Mouse (Mus musculus): ENCODE measurements around the gene Afg3l1. TPM values are rescaled to one million over a fixed set of nuclear protein-coding genes. Genes with fewer than 3 reads are reported as not detected.
"Not testable (repeated sequence)": the region's sequence is repeated elsewhere in the genome, so short reads cannot be mapped to it uniquely, and the experiment has no call there.

The Afg3l1 gene
- 32.4 and 41.4 TPM in 2 replicates for polyA plus RNA-seq (2014; fragmentation: Nextera tagmentation; extraction: Ambion mirVana)

DNA sequence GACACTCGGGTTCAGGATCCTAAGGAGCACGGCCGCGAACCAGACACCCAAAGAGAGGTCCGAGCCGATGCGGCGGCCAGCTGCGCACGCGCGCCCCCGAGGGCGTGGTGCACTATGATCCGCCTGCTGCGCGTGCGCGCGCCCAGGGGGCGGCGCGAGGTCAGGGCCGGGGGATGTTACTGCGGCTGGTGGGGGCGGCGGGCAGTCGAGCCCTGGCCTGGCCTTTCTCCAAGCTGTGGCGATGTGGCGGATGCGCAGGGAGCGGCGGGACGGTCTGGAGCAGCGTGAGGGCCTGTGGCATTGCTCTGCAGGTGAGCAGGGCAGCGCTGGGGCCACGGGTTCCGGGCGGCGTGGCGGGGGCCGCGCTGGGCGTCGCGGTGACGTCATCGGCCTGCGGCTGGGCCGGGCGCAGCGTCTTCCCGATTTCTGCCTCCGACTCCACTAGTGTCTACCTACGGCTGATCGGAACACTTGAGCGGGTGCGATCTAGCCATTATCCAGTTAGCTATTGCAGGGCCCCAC, at the start of gene Afg3l1:
Gene Afg3l1, plus strand, starts transcription at position 167 of the 522 bp plus-strand sequence.
- Histone ChIP-seq H3K9ac (ENCODE audit: low read length) (peak within 1 kb of the TSS; percentile 92), H3K4me1 (ENCODE audit: control insufficient read depth, insufficient read depth, low read length) (peaks cover 7% of the 10 kb centered on the region), H3K27ac (ENCODE audit: low read depth, low read length) (peak within 1 kb of the TSS; percentile 92), H3K9me3 (ENCODE audit: control insufficient read depth, low read length) (no peaks in the 10 kb centered on the region), H3K4me2 (ENCODE audit: low read depth) (peak within 1 kb of the TSS; percentile 81), H3K36me3 (ENCODE audit: control insufficient read depth, insufficient read depth, low read length) (0 out of 2 replicates have a peak, but pooled peaks cover 2% of the 10 kb centered on the region), H3K4me3 (ENCODE audit: low read depth, low read length) (peak within 1 kb of the TSS; percentile 88), H3K27me3 (ENCODE audit: control insufficient read depth, insufficient read depth, low read length) (no peaks in the 10 kb centered on the region)
- under 1% methylated on average over 58 of the region's 58 CpGs for WGBS
- DNase-seq (ENCODE audit: low spot score): peak; percentile 97
- ATAC-seq (ENCODE audit: insufficient read depth, low FRiP score, low TSS enrichment): peak; percentile 85

DNA sequence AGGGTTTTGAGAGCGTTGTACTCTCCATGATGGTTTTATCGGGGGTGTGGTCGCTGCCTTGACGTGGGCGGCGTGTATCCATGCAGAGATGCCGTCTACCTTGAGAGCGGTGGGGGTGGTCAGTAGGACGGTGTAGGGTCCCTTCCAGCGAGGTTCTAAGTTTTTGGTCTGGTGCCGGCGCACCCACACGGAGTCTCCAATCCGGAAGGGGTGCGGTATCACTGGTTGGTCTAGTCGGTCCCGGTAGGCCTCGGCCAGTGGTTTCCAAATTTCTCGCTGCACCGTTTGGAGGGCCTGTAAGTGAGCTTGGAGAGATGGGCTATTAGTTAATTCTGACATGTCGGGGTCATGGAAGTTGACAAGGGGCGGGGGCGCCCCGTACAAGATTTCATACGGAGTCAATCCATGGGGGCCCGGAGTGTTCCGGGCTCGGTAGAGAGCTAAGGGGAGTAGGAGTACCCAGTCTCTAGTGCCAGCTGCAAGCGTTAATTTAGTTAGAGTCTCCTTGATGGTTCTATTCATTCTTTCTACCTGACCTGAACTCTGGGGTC, 49.3 kb upstream of the Afg3l1 start:
- Histone ChIP-seq H3K9ac (ENCODE audit: low read length) (no peak overlapping the region), H3K27me3 (ENCODE audit: control insufficient read depth, insufficient read depth, low read length) (no peaks in the 10 kb centered on the region), H3K27ac (ENCODE audit: low read depth, low read length) (no peak overlapping the region), H3K4me2 (ENCODE audit: low read depth) (no peak overlapping the region), H3K4me1 (ENCODE audit: control insufficient read depth, insufficient read depth, low read length) (no peaks in the 10 kb centered on the region), H3K4me3 (ENCODE audit: low read depth, low read length) (no peak overlapping the region), H3K9me3 (ENCODE audit: control insufficient read depth, low read length) (peaks cover 21% of the 10 kb centered on the region), H3K36me3 (ENCODE audit: control insufficient read depth, insufficient read depth, low read length) (no peaks in the 10 kb centered on the region)
- ATAC-seq (ENCODE audit: insufficient read depth, low FRiP score, low TSS enrichment) (no peak), DNase-seq (ENCODE audit: low spot score) (no peak)
- WGBS: 97% methylated on average over 29 of the region's 29 CpGs

DNA sequence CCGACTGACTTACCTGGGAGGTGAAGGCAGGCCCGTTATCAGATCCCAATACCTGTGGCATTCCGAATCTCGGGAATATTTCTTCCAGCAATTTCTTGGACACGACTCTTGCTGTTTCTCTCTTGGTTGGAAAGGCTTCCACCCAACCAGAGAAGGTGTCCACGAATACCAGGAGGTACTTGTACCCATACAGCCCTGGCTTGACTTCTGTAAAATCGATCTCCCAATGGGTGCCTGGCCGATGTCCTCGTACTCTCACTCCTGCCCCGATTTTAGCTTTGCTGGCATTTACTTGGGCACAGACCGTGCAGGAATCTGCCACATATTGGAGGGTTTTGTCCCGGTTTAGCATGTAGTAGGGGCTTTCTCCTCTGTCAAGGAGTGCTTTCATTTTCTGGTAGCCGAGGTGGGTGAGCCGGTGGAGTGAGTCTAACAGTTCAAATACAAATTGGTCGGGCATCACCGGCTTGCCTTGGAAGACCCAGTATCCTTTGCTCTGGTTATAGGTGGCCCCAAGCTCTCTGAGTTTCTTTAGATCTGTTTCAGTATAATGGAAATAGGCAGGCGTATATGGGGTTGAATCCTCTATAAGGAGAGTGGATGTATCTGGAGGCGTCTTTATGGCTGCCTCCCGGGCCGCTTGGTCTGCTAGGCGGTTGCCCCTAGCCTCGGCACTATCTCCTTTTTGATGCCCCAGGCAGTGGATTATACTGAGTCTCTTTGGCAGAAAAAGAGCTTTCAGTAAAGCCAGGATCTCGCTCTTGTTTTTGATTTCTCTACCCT, 48.6 kb upstream of the Afg3l1 start:
- 94% methylated on average over 23 of the region's 23 CpGs for WGBS
- H3K9me3 ChIP-seq (ENCODE audit: control insufficient read depth, low read length): peaks cover 21% of the 10 kb centered on the region
- no peak overlapping the region for H3K27ac ChIP-seq (ENCODE audit: low read depth, low read length)
- H3K4me2 ChIP-seq (ENCODE audit: low read depth): no peak overlapping the region
- DNase-seq (ENCODE audit: low spot score) (no peak), ATAC-seq (ENCODE audit: insufficient read depth, low FRiP score, low TSS enrichment) (no peak)
- no peaks in the 10 kb centered on the region for H3K36me3 ChIP-seq (ENCODE audit: control insufficient read depth, insufficient read depth, low read length)
- H3K27me3 ChIP-seq (ENCODE audit: control insufficient read depth, insufficient read depth, low read length): no peaks in the 10 kb centered on the region
- H3K9ac ChIP-seq (ENCODE audit: low read length): no peak overlapping the region
- no peaks in the 10 kb centered on the region for H3K4me1 ChIP-seq (ENCODE audit: control insufficient read depth, insufficient read depth, low read length)
- no peak overlapping the region for H3K4me3 ChIP-seq (ENCODE audit: low read depth, low read length)

DNA sequence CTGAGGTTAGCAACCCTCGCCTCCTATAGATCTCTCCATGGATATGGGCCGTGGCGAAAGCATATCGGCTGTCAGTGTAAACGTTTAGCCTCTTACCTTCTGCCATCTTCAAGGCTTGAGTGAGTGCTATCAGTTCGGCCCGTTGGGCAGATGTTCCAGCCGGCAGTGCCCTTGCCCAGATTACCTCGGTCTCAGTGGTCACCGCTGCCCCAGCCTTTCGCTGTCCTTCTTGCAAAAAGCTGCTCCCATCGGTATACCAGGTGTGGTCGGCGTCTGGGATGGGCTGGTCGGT, 48.0 kb upstream of the Afg3l1 start:
- H3K9me3 ChIP-seq (ENCODE audit: control insufficient read depth, low read length): peaks cover 23% of the 10 kb centered on the region
- not testable (repeated sequence) for H3K36me3 ChIP-seq (ENCODE audit: control insufficient read depth, insufficient read depth, low read length); H3K27me3 ChIP-seq (ENCODE audit: control insufficient read depth, insufficient read depth, low read length)

DNA sequence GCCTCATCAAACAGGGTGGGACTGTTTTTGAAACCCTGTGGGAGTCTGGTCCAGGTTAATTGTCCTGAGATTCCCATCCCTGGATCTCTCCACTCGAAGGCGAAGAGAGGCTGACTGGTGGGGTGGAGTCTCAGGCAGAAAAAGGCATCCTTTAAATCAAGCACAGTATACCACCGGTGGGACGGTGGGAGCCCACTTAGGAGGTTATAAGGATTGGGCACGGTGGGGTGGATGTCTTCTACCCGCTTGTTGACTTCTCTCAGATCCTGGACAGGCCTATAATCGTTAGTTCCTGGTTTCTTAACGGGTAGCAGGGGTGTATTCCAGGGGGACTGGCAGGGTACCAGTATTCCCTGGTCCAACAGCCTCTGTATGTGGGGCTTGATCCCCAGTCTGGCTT, 46.8 kb upstream of the Afg3l1 start:
- WGBS: 95% methylated on average over 6 of the region's 8 CpGs
- peaks cover 23% of the 10 kb centered on the region for H3K9me3 ChIP-seq (ENCODE audit: control insufficient read depth, low read length)
- not testable (repeated sequence) for H3K4me1 ChIP-seq (ENCODE audit: control insufficient read depth, insufficient read depth, low read length); H3K4me3 ChIP-seq (ENCODE audit: low read depth, low read length); H3K36me3 ChIP-seq (ENCODE audit: control insufficient read depth, insufficient read depth, low read length); ATAC-seq (ENCODE audit: insufficient read depth, low FRiP score, low TSS enrichment); H3K27ac ChIP-seq (ENCODE audit: low read depth, low read length); DNase-seq (ENCODE audit: low spot score); H3K9ac ChIP-seq (ENCODE audit: low read length); H3K4me2 ChIP-seq (ENCODE audit: low read depth); H3K27me3 ChIP-seq (ENCODE audit: control insufficient read depth, insufficient read depth, low read length)

More for the DNA sequence above, 48.0 kb upstream of the Afg3l1 start:
- not testable (repeated sequence) for H3K4me3 ChIP-seq (ENCODE audit: low read depth, low read length); H3K4me2 ChIP-seq (ENCODE audit: low read depth); H3K4me1 ChIP-seq (ENCODE audit: control insufficient read depth, insufficient read depth, low read length); H3K27ac ChIP-seq (ENCODE audit: low read depth, low read length); ATAC-seq (ENCODE audit: insufficient read depth, low FRiP score, low TSS enrichment); DNase-seq (ENCODE audit: low spot score); H3K9ac ChIP-seq (ENCODE audit: low read length)
- WGBS: 95% methylated on average over 14 of the region's 15 CpGs

DNA sequence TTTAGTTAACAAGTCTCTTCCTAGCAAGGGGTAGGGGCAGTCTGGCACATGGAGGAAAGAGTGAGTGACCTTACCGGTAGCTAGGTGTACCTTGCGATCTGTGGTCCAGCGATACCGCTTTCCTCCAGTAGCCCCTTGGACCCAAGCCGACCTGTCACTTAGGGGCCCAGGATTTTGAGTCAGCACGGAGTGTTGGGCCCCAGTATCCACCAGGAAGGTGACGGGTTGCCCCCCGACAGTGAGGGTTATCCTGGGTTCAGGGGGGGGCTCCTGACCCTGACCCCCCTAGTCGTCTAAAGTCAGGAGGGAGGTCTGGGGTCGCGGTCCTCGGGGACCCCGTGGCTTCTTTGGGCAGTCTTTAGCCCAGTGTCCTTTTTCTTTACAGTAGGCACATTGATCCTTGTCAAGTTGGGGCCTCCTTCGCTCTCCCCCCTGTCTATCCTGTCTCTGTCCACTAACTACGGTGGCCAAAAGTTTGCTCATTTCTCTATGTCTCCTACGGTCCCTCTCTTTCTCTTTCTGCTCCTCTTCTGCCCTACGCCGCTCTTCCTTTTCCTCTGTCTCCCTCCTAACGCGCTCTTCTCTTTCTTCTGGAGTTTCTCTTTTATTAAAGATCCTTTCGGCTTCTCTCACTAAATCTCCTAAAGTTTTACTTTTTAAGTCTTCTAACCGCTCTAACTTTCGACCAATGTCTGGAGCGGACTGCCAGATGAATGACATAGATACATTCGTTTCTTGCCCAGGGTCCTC, 45.9 kb upstream of the Afg3l1 start:
- no peaks in the 10 kb centered on the region for H3K27me3 ChIP-seq (ENCODE audit: control insufficient read depth, insufficient read depth, low read length)
- no peak for DNase-seq (ENCODE audit: low spot score)
- 96% methylated on average over 25 of the region's 25 CpGs for WGBS
- no peak overlapping the region for H3K4me2 ChIP-seq (ENCODE audit: low read depth)
- H3K36me3 ChIP-seq (ENCODE audit: control insufficient read depth, insufficient read depth, low read length): no peaks in the 10 kb centered on the region
- no peak overlapping the region for H3K9ac ChIP-seq (ENCODE audit: low read length)
- H3K4me3 ChIP-seq (ENCODE audit: low read depth, low read length): no peak overlapping the region
- H3K27ac ChIP-seq (ENCODE audit: low read depth, low read length): no peak overlapping the region
- no peaks in the 10 kb centered on the region for H3K4me1 ChIP-seq (ENCODE audit: control insufficient read depth, insufficient read depth, low read length)
- ATAC-seq (ENCODE audit: insufficient read depth, low FRiP score, low TSS enrichment): no peak
- H3K9me3 ChIP-seq (ENCODE audit: control insufficient read depth, low read length): peaks cover 23% of the 10 kb centered on the region

DNA sequence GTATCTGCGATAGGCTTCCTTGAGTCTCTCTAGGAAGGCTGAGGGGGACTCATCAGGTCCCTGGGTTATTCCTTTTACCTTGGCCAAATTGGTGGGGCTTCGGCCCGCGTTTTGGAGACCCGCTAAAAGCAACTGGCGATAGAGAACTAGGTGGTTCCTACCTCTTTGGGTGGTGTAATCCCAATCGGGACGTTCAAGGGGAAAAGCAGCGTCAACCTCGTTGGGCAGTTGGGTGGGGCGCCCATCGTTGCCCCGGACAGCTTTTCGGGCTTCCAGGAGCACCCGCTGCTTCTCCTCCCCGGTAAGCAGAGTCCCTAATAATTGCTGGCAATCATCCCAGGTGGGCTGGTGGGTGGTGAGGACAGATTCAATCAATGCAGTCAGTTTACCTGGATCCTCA, 45.3 kb upstream of the Afg3l1 start:
- no peak overlapping the region for H3K27ac ChIP-seq (ENCODE audit: low read depth, low read length)
- peaks cover 19% of the 10 kb centered on the region for H3K9me3 ChIP-seq (ENCODE audit: control insufficient read depth, low read length)
- no peak overlapping the region for H3K4me2 ChIP-seq (ENCODE audit: low read depth)
- H3K9ac ChIP-seq (ENCODE audit: low read length): no peak overlapping the region
- WGBS: 93% methylated on average over 16 of the region's 16 CpGs
- no peak overlapping the region for H3K4me3 ChIP-seq (ENCODE audit: low read depth, low read length)
- H3K4me1 ChIP-seq (ENCODE audit: control insufficient read depth, insufficient read depth, low read length): no peaks in the 10 kb centered on the region
- ATAC-seq (ENCODE audit: insufficient read depth, low FRiP score, low TSS enrichment) (no peak), DNase-seq (ENCODE audit: low spot score) (no peak)
- no peaks in the 10 kb centered on the region for H3K36me3 ChIP-seq (ENCODE audit: control insufficient read depth, insufficient read depth, low read length)
- no peaks in the 10 kb centered on the region for H3K27me3 ChIP-seq (ENCODE audit: control insufficient read depth, insufficient read depth, low read length)

DNA sequence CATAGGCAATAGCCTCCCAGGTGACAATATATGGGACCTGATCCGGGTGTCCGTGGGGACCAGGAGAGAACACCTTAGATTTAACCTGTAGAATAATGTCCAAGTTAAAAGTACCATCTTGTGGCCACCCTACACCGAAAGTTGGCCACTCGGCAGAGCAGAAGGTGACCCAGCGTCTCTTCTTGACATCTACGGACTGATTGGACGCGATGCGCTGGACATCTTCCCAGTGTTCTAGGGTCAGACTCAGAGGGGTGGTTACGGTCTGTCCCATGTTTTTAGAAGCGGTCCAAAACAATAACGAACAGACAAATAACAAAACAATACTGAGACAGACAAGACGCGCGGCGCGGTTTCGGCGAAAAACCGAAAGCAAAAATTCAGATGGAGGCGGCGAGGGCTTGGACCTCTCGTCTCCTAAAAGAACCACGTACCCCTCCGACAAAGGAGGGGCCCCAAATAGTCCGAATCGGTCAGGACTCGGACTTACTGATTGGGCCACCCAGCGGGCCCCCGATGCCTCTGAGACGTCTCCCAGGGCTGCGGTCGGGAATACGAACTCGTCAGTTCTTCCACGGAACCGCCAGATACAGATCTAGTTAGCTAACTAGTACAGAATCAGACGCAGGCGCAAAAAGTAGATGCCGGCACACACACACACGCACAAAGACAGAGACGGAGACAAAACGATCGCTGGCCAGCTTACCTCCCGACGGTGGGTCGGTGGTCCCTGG, 44.3 kb upstream of the Afg3l1 start:
- H3K9me3 ChIP-seq (ENCODE audit: control insufficient read depth, low read length): peaks cover 16% of the 10 kb centered on the region
- H3K4me3 ChIP-seq (ENCODE audit: low read depth, low read length); DNase-seq (ENCODE audit: low spot score); ATAC-seq (ENCODE audit: insufficient read depth, low FRiP score, low TSS enrichment); H3K9ac ChIP-seq (ENCODE audit: low read length); H3K4me1 ChIP-seq (ENCODE audit: control insufficient read depth, insufficient read depth, low read length); H3K27me3 ChIP-seq (ENCODE audit: control insufficient read depth, insufficient read depth, low read length); H3K27ac ChIP-seq (ENCODE audit: low read depth, low read length); H3K36me3 ChIP-seq (ENCODE audit: control insufficient read depth, insufficient read depth, low read length); H3K4me2 ChIP-seq (ENCODE audit: low read depth): not testable (repeated sequence)
- 98% methylated on average over 35 of the region's 47 CpGs for WGBS
